Mouse (Mus musculus) heart, embryonic 13.5 days (tissue): ENCODE data around the gene Cfap298. TPM values are rescaled to one million over a fixed set of nuclear protein-coding genes. Genes with fewer than 3 reads are reported as not detected.

Source experiments
- ATAC-seq: fragments of 200-750 bp; cut with Nextera tagmentation; 2 replicates; pipeline ENCODE4 v1.8.0; 2017; ENCODE audit warnings: moderate TSS enrichment; ENCODE audit not compliant: insufficient number of reproducible peaks, low FRiP score, low TSS enrichment; ENCODE audit errors: extremely low read depth
- H3K27ac ChIP-seq: fragments of 300-500 bp; sonication (generic); replicated peaks from 2 replicates; pipeline ENCODE4 v1.5.1; 2015; ENCODE audit warnings: moderate library complexity, mild to moderate bottlenecking, inconsistent platforms
- H3K27me3 ChIP-seq: fragments of 300-500 bp; sonication (generic); replicated peaks from 2 replicates; pipeline ENCODE4 v1.6.1; 2015; ENCODE audit warnings: mild to moderate bottlenecking, inconsistent platforms
- H3K36me3 ChIP-seq: fragments of 300-500 bp; sonication (generic); 2 replicates; pipeline ENCODE4 v1.6.1; 2015; ENCODE audit warnings: mild to moderate bottlenecking, inconsistent platforms
- H3K4me1 ChIP-seq: fragments of 300-500 bp; sonication (generic); 2 replicates; pipeline ENCODE4 v1.6.1; 2015; ENCODE audit warnings: inconsistent platforms
- H3K4me2 ChIP-seq: fragments of 300-500 bp; sonication (generic); 2 replicates; pipeline ENCODE4 v1.6.1; 2015; ENCODE audit warnings: inconsistent platforms, mild to moderate bottlenecking, moderate library complexity
- H3K4me3 ChIP-seq: fragments of 300-500 bp; sonication (generic); 2 replicates; pipeline ENCODE4 v1.5.1; 2015; ENCODE audit warnings: moderate library complexity, mild to moderate bottlenecking, inconsistent platforms
- H3K9ac ChIP-seq: fragments of 300-500 bp; sonication (generic); 2 replicates; pipeline ENCODE4 v1.6.1; 2015; ENCODE audit warnings: inconsistent platforms, mild to moderate bottlenecking, moderate library complexity
- H3K9me3 ChIP-seq: fragments of 300-500 bp; sonication (generic); 2 replicates; pipeline ENCODE4 v1.6.1; 2016; ENCODE audit warnings: inconsistent platforms
- WGBS: fragments of 180-500 bp; shearing (Covaris S2); methylation state at CpG from one replicate; pipeline ENCODE4 v1.1.7; 2015; ENCODE audit warnings: mixed read lengths; 5-methylcytosine and 5-hydroxymethylcytosine counted together
- polyA plus RNA-seq: library from polyadenylated mRNA; unstranded; fragments of >200 nt; fragmentation: Nextera tagmentation; extraction: Ambion mirVana; gene quantifications from 2 replicates; pipeline ENCODE4 v1.2.1, GENCODE M21; 2015

The Cfap298 gene
- polyA plus RNA-seq, 1 experiment from 2014 or later, result 34.6 TPM

DNA sequence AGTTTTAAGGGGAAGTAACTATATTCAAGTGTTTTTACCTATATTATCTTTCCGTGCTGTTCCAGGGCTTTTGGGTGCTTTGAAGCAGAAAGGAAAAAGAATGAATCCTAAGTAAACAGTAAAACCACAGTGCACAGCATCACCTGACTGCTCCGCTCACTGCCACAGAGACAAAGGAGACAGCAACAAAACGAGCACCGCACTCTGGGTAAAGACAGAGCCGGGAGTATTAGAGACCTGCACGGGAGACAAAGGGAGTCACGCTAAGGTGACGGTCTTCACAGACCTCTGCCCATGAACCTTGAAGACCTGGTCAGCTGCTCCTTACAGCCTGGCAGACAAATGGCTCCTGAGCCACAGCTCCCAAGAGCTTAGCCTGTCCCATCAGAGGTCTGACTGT lies 12.1 kb upstream of the Cfap298 start:
- Histone ChIP-seq H3K4me3 (no peak overlapping the region), H3K9ac (no peak overlapping the region), H3K9me3 (no peaks in the 10 kb centered on the region), H3K27ac (no peak overlapping the region), H3K36me3 (peaks cover 58% of the 10 kb centered on the region), H3K4me2 (no peak overlapping the region), H3K4me1 (peaks cover 8% of the 10 kb centered on the region; the same call in 1 of the 2 replicates), H3K27me3 (no peaks in the 10 kb centered on the region)
- 87% methylated on average over 8 of the region's 8 CpGs for WGBS
- ATAC-seq, result no peak

DNA sequence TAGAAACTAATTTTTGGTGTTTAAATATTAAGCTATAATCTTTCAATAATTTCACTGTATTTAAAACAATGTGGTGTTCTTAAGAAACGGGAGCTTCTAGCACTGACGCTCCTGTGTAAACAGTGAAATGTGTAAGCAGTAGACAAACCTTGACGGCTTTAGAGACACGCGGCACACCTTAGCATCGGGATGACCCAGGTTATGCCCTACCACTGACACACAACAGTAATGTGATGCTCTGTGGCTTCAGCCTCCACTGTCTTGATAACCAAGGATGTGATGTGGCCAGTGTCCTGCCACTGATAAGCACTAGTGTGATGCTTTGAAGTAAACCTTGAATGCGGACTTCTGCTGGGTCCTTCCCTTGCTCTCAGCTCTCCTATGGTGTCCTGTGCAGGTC lies 6.3 kb upstream of the Cfap298 start:
- no peak for ATAC-seq
- Histone ChIP-seq H3K9ac (no peak overlapping the region), H3K27me3 (no peaks in the 10 kb centered on the region), H3K36me3 (peaks cover 52% of the 10 kb centered on the region), H3K9me3 (no peaks in the 10 kb centered on the region), H3K4me2 (no peak overlapping the region), H3K4me3 (no peak overlapping the region), H3K4me1 (no peaks in the 10 kb centered on the region), H3K27ac (no peak overlapping the region)
- 85% methylated on average over 7 of the region's 7 CpGs for WGBS

GRCm38 (mm10) chr16:90934193-90934686 lies 674 bp downstream of the Cfap298 start:
- Histone ChIP-seq H3K9me3 (no peaks in the 10 kb centered on the region), H3K4me1 (peaks cover 9% of the 10 kb centered on the region; the same call in 1 of the 2 replicates), H3K27ac (peak overlapping the region; percentile 81), H3K27me3 (no peaks in the 10 kb centered on the region), H3K4me2 (peak overlapping the region; percentile 86), H3K4me3 (peak overlapping the region; percentile 81), H3K36me3 (peaks cover 29% of the 10 kb centered on the region), H3K9ac (peak overlapping the region; percentile 83)
- no peak for ATAC-seq
- WGBS, result 1% methylated on average over 38 of the region's 38 CpGs

GRCm38 (mm10) chr16:90933534-90934176 lies 1.3 kb downstream of the Cfap298 start:
- Histone ChIP-seq H3K9me3 (no peaks in the 10 kb centered on the region), H3K27me3 (no peaks in the 10 kb centered on the region), H3K4me2 (peak overlapping the region; percentile 86), H3K36me3 (peaks cover 32% of the 10 kb centered on the region), H3K9ac (peak overlapping the region; percentile 83), H3K4me3 (peak overlapping the region; percentile 81), H3K4me1 (peaks cover 9% of the 10 kb centered on the region; the same call in 1 of the 2 replicates), H3K27ac (peak overlapping the region; percentile 81)
- WGBS, result 24% methylated on average over 13 of the region's 13 CpGs
- ATAC-seq, result no peak

DNA sequence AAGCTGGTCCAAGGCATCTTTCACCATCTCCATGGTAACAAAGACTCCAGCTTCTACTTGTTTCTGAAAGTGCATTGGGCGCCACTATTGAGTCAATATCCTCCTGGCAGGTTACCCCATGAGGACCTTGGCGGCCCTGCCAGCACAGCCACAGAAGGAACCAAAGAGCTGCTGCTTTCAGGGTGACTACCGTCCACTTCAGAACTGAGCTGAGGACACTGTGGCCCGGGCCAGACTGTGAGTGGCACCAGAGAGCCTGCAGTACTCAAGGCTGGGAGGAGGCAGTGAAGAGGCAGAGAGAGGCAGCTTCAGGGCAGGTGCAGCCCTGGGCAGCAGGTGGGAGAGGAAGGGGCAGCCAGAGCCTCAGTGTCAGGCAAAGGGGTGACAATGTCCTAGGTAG lies 7.5 kb downstream of the Cfap298 start:
- WGBS, result 77% methylated on average over 4 of the region's 4 CpGs
- no peak overlapping the region for H3K9ac ChIP-seq
- H3K4me1 ChIP-seq, result peaks cover 10% of the 10 kb centered on the region; the same call in 1 of the 2 replicates
- H3K27ac ChIP-seq, result no peak overlapping the region
- ATAC-seq, result no peak
- no peaks in the 10 kb centered on the region for H3K9me3 ChIP-seq
- no peak overlapping the region for H3K4me3 ChIP-seq
- peaks cover 44% of the 10 kb centered on the region for H3K36me3 ChIP-seq
- H3K4me2 ChIP-seq, result no peak overlapping the region
- H3K27me3 ChIP-seq, result no peaks in the 10 kb centered on the region

DNA sequence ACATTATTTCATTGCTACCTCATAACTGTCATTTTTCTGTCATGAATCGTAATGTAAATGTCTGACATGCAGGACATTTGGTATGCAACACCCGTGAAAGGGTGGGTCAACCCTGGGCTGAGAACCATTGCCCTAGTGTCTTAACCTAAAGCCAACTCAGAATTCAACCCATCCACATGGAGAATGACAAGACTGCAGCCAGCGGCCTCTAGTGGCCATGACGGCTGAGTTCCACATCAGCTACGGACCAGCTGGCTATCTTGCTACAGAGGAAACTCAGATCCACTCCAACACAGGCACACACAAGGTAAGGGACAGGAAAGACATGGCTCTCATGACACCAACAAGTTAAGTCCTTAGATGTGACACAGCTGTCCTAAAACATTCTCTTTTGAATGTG lies 9.5 kb downstream of the Cfap298 start:
- Histone ChIP-seq H3K9ac (no peak overlapping the region), H3K27me3 (no peaks in the 10 kb centered on the region), H3K4me3 (no peak overlapping the region), H3K4me1 (peaks cover 18% of the 10 kb centered on the region), H3K9me3 (no peaks in the 10 kb centered on the region), H3K4me2 (no peak overlapping the region), H3K27ac (peak overlapping the region; percentile 46; the same call in 1 of the 2 replicates), H3K36me3 (peaks cover 42% of the 10 kb centered on the region)
- 21% methylated on average over 5 of the region's 5 CpGs for WGBS
- ATAC-seq, result no peak

- no peak overlapping the region for H3K9ac ChIP-seq
- H3K27ac ChIP-seq, result peak overlapping the region; percentile 46
- no peak overlapping the region for H3K4me3 ChIP-seq
- H3K4me2 ChIP-seq, result 0 out of 2 replicates have a peak overlapping the region, but pooled peaks have one; percentile 3
- H3K27me3 ChIP-seq, result no peaks in the 10 kb centered on the region
- H3K36me3 ChIP-seq, result peaks cover 36% of the 10 kb centered on the region
- no peaks in the 10 kb centered on the region for H3K9me3 ChIP-seq
- H3K4me1 ChIP-seq, result peaks cover 18% of the 10 kb centered on the region
- 75% methylated on average over 13 of the region's 13 CpGs for WGBS
- no peak for ATAC-seq
Measured at GRCm38 (mm10) chr16:90924606-90925370, 10.1 kb downstream of the Cfap298 start.

DNA sequence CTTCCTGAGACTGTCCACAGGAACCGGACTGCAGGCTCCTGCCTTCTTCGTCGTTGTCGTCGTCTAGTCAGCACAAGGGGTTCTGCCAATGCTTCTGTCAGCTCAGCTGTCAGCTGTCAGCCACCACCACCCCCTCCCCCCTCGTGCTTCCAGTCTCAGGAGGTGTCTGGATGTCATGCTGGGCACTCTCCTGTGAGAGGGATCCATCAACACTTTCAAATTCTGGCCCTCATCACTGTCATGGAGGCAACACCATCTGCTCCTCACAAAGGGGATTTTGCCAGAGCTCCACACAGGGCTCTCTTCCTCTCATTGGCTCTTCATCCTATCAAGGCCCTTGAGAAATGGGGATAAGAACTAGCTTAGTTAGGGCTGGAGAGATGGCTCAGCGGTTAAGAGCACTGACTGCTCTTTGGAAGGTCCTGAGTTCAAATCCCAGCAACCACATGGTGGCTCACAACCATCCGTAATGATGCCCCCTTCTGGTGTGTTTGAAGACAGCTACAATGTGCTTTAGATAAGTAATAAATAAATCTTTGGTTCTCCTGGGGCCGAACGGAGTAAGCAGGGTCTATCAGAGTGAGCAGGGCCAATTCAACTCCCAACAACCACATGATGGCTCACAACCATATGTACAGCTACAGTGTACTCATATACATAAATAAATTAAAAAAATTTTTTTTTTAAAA lies 13.3 kb downstream of the Cfap298 start:
- ATAC-seq, result peak; percentile 75; the same call in 1 of the 2 replicates
- H3K27me3 ChIP-seq, result peaks cover 23% of the 10 kb centered on the region; the same call in 1 of the 2 replicates
- peak overlapping the region; percentile 44; the same call in 1 of the 2 replicates for H3K27ac ChIP-seq
- peaks cover 18% of the 10 kb centered on the region for H3K4me1 ChIP-seq
- no peak overlapping the region for H3K9ac ChIP-seq
- H3K9me3 ChIP-seq, result no peaks in the 10 kb centered on the region; the same call in 1 of the 2 replicates
- no peak overlapping the region for H3K4me3 ChIP-seq
- peak overlapping the region; percentile 14; the same call in 1 of the 2 replicates for H3K4me2 ChIP-seq
- WGBS, result 24% methylated on average over 10 of the region's 10 CpGs
- H3K36me3 ChIP-seq, result peaks cover 8% of the 10 kb centered on the region

- 77% methylated on average over 8 of the region's 8 CpGs for WGBS
- peaks cover 37% of the 10 kb centered on the region for H3K27me3 ChIP-seq
- no peaks in the 10 kb centered on the region; the same call in 1 of the 2 replicates for H3K9me3 ChIP-seq
- no peak overlapping the region for H3K4me3 ChIP-seq
- H3K4me1 ChIP-seq, result peaks cover 21% of the 10 kb centered on the region
- H3K36me3 ChIP-seq, result no peaks in the 10 kb centered on the region
- H3K4me2 ChIP-seq, result no peak overlapping the region
- no peak for ATAC-seq
- H3K27ac ChIP-seq, result no peak overlapping the region
- H3K9ac ChIP-seq, result no peak overlapping the region
Measured at GRCm38 (mm10) chr16:90917156-90917555, 17.8 kb downstream of the Cfap298 start.

DNA sequence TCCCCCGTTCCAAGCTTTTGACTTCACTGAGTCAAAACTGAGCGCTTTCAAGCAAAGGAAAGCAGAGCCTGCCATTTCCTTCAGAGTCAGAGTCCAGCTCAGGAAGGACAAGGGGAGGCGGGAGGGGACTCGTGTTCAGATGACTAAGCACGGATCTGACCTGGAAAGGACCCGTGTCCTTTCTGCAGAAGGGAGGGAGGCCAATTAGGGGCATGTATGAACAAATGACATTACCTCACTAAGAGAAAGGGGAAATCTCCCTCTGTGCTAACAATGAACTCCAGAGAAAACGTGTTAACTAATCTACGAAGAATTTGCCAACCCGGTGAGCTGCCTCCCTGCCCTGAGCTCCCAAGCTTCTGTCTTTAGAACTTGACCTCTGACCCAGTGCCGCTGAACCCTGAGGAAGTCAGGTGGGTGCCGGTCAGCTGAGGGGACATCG lies 18.9 kb downstream of the Cfap298 start:
- Histone ChIP-seq H3K9ac (peak overlapping the region; percentile 57; the same call in 1 of the 2 replicates), H3K36me3 (no peaks in the 10 kb centered on the region), H3K4me1 (peaks cover 14% of the 10 kb centered on the region), H3K4me3 (no peak overlapping the region), H3K27ac (peak overlapping the region; percentile 66), H3K27me3 (peaks cover 44% of the 10 kb centered on the region), H3K9me3 (no peaks in the 10 kb centered on the region; the same call in 1 of the 2 replicates), H3K4me2 (peak overlapping the region; percentile 38)
- WGBS, result 22% methylated on average over 12 of the region's 12 CpGs
- no peak for ATAC-seq

GRCm38 (mm10) chr16:90911766-90912165 lies 23.1 kb downstream of the Cfap298 start:
- Histone ChIP-seq H3K4me1 (peaks cover 12% of the 10 kb centered on the region), H3K36me3 (no peaks in the 10 kb centered on the region), H3K4me2 (no peak overlapping the region), H3K4me3 (no peak overlapping the region), H3K9me3 (no peaks in the 10 kb centered on the region), H3K9ac (no peak overlapping the region), H3K27me3 (peaks cover 27% of the 10 kb centered on the region; the same call in 1 of the 2 replicates), H3K27ac (no peak overlapping the region)
- WGBS, result 89% methylated on average over 13 of the region's 13 CpGs
- ATAC-seq, result no peak
